Mouse (Mus musculus) left cerebral cortex, adult 11 months (tissue): Measurements from ENCODE around the gene Nudcd2.
"Not testable (repeated sequence)": the region's sequence is repeated elsewhere in the genome, so short reads cannot be mapped to it uniquely, and the experiment has no call there.

Experiments used
- DNase-seq: peaks from one replicate; pipeline ENCODE4 v3.0.0; 2022; ENCODE audit warnings: low spot score

Gene Nudcd2

GRCm38 (mm10) chr11:40733339-40734174 lies at the start of gene Nudcd2, which contains the start of gene Hmmr:
Gene Nudcd2 (plus strand): TSS chr11:40733667.
Gene Hmmr (minus strand): TSS chr11:40733422.
- DNase-seq = peak; percentile 95

- no peak for DNase-seq
Observed at GRCm38 (mm10) chr11:40690444-40691127, 42.9 kb upstream of the Nudcd2 start.

GRCm38 (mm10) chr11:40692101-40692509 lies 41.4 kb upstream of the Nudcd2 start:
- no peak for DNase-seq

GRCm38 (mm10) chr11:40692511-40693365 lies 40.7 kb upstream of the Nudcd2 start:
- peak; percentile 88 for DNase-seq

- no peak for DNase-seq
Observed at GRCm38 (mm10) chr11:40693366-40693951, 40.0 kb upstream of the Nudcd2 start.

GRCm38 (mm10) chr11:40694311-40695087 lies 39.0 kb upstream of the Nudcd2 start:
- DNase-seq = no peak

GRCm38 (mm10) chr11:40695103-40695502 lies 38.4 kb upstream of the Nudcd2 start, which contains the start of gene Mat2b:
Gene Mat2b (minus strand): TSS chr11:40695203.
- no peak for DNase-seq

GRCm38 (mm10) chr11:40709899-40710298 lies 23.6 kb upstream of the Nudcd2 start:
- DNase-seq = not testable (repeated sequence)

GRCm38 (mm10) chr11:40713858-40714257 lies 19.6 kb upstream of the Nudcd2 start:
- DNase-seq = no peak

- no peak for DNase-seq
Observed at GRCm38 (mm10) chr11:40715524-40715923, 17.9 kb upstream of the Nudcd2 start.

- no peak for DNase-seq
Observed at GRCm38 (mm10) chr11:40718324-40718723, 15.1 kb upstream of the Nudcd2 start.

GRCm38 (mm10) chr11:40732997-40733338 lies 499 bp upstream of the Nudcd2 start:
- no peak for DNase-seq

GRCm38 (mm10) chr11:40734251-40734752 lies 835 bp downstream of the Nudcd2 start:
- no peak for DNase-seq

- no peak for DNase-seq
Observed at GRCm38 (mm10) chr11:40737369-40737768, 3.9 kb downstream of the Nudcd2 start.

GRCm38 (mm10) chr11:40741605-40742262 lies 8.3 kb downstream of the Nudcd2 start:
- no peak for DNase-seq

- no peak for DNase-seq
Observed at GRCm38 (mm10) chr11:40744348-40744747, 10.9 kb downstream of the Nudcd2 start.

GRCm38 (mm10) chr11:40746361-40746760 lies 12.9 kb downstream of the Nudcd2 start:
- DNase-seq = no peak

GRCm38 (mm10) chr11:40747716-40748115 lies 14.2 kb downstream of the Nudcd2 start:
- DNase-seq = no peak

GRCm38 (mm10) chr11:40753836-40754235 lies 20.4 kb downstream of the Nudcd2 start:
- no peak for DNase-seq

GRCm38 (mm10) chr11:40754664-40755107 lies 21.2 kb downstream of the Nudcd2 start:
- DNase-seq = no peak
